Mouse (Mus musculus): ENCODE measurements at regions not wholly inside any gene's neighbourhood (a gene's known extent, or its start where the extent isn't known, plus 50 kb on each side); places are given as distances from the start of the nearest gene placed in this dataset.
A peak's percentile ranks its signal among the peaks of the same experiment; 100 is the strongest.

GRCm38 (mm10) chr1:57470356-57470755 is 63.5 kb upstream of the Tyw5 start:
- Histone ChIP-seq H3K4me1 (ENCODE audit: control insufficient read depth, insufficient read depth, low read length) (no peaks in the 10 kb centered on the region), H3K4me3 (ENCODE audit: low read depth, low read length) (no peak overlapping the region), H3K27me3 (ENCODE audit: control insufficient read depth, insufficient read depth, low read length, poor library complexity, severe bottlenecking) (no peaks in the 10 kb centered on the region), H3K9ac (ENCODE audit: low read depth, poor library complexity, severe bottlenecking) (no peak overlapping the region), H3K9me3 (replicated peaks; ENCODE audit: control insufficient read depth, insufficient read depth, low read length, poor library complexity, severe bottlenecking) (no peaks in the 10 kb centered on the region), H3K27ac (ENCODE audit: insufficient read depth, low read length) (peak overlapping the region; percentile 71; the same call in 1 of the 2 replicates), H3K36me3 (ENCODE audit: control insufficient read depth, insufficient read depth, low read length, poor library complexity, severe bottlenecking) (no peaks in the 10 kb centered on the region)
- TF ChIP-seq CTCF (IDR thresholded peaks at IDR 0.05; ENCODE audit: low read depth, low read length), result no peak
- TF ChIP-seq EP300 (IDR thresholded peaks at IDR 0.05; ENCODE audit: insufficient read depth, low read depth, low read length), result peak; percentile 92
- no peak for TF ChIP-seq POLR2A (IDR thresholded peaks at IDR 0.05; ENCODE audit: insufficient read depth, low read length)

GRCm38 (mm10) chr1:57472235-57472634 is 65.3 kb upstream of the Tyw5 start:
- no peak for TF ChIP-seq POLR2A (IDR thresholded peaks at IDR 0.05; ENCODE audit: insufficient read depth, low read length)
- Histone ChIP-seq H3K27ac (ENCODE audit: insufficient read depth, low read length) (no peak overlapping the region), H3K4me3 (ENCODE audit: low read depth, low read length) (no peak overlapping the region), H3K9ac (ENCODE audit: low read depth, poor library complexity, severe bottlenecking) (no peak overlapping the region), H3K9me3 (replicated peaks; ENCODE audit: control insufficient read depth, insufficient read depth, low read length, poor library complexity, severe bottlenecking) (no peaks in the 10 kb centered on the region), H3K27me3 (ENCODE audit: control insufficient read depth, insufficient read depth, low read length, poor library complexity, severe bottlenecking) (no peaks in the 10 kb centered on the region), H3K36me3 (ENCODE audit: control insufficient read depth, insufficient read depth, low read length, poor library complexity, severe bottlenecking) (no peaks in the 10 kb centered on the region), H3K4me1 (ENCODE audit: control insufficient read depth, insufficient read depth, low read length) (peaks cover 2% of the 10 kb centered on the region)

DNA sequence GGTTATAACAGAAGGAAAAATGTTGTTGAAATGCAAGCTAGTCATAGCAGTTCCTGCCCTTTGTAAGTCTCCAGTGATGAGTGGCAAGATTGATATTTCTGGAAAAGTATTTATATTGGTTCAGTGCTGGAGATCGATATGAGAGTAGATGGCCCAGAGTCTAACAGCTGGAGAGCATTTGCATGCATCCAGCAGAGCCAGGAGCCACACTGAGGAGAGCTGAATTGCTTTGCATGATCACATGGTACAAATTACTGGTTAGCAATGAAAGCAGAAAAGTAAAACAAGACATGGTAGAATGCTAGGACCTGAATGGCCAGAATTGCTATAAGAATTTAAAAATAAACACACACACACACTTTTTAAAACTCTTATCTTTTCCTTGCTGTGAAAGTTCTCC is 70.8 kb upstream of the Tyw5 start:
- Histone ChIP-seq H3K4me3 (ENCODE audit: low read depth, low read length) (no peak overlapping the region), H3K9me3 (replicated peaks; ENCODE audit: control insufficient read depth, insufficient read depth, low read length, poor library complexity, severe bottlenecking) (no peaks in the 10 kb centered on the region), H3K4me1 (ENCODE audit: control insufficient read depth, insufficient read depth, low read length) (peaks cover 2% of the 10 kb centered on the region), H3K27ac (ENCODE audit: insufficient read depth, low read length) (no peak overlapping the region), H3K36me3 (ENCODE audit: control insufficient read depth, insufficient read depth, low read length, poor library complexity, severe bottlenecking) (no peaks in the 10 kb centered on the region), H3K9ac (ENCODE audit: low read depth, poor library complexity, severe bottlenecking) (no peak overlapping the region), H3K27me3 (ENCODE audit: control insufficient read depth, insufficient read depth, low read length, poor library complexity, severe bottlenecking) (no peaks in the 10 kb centered on the region)
- TF ChIP-seq CTCF (IDR thresholded peaks at IDR 0.05; ENCODE audit: low read depth, low read length) (no peak), EP300 (IDR thresholded peaks at IDR 0.05; ENCODE audit: insufficient read depth, low read depth, low read length) (no peak), POLR2A (IDR thresholded peaks at IDR 0.05; ENCODE audit: insufficient read depth, low read length) (no peak)

- Histone ChIP-seq H3K4me3 (ENCODE audit: low read depth, low read length) (no peak overlapping the region), H3K4me1 (ENCODE audit: control insufficient read depth, insufficient read depth, low read length) (peaks cover 2% of the 10 kb centered on the region), H3K9ac (ENCODE audit: low read depth, poor library complexity, severe bottlenecking) (no peak overlapping the region), H3K36me3 (ENCODE audit: control insufficient read depth, insufficient read depth, low read length, poor library complexity, severe bottlenecking) (no peaks in the 10 kb centered on the region), H3K27ac (ENCODE audit: insufficient read depth, low read length) (no peak overlapping the region), H3K9me3 (replicated peaks; ENCODE audit: control insufficient read depth, insufficient read depth, low read length, poor library complexity, severe bottlenecking) (no peaks in the 10 kb centered on the region), H3K27me3 (ENCODE audit: control insufficient read depth, insufficient read depth, low read length, poor library complexity, severe bottlenecking) (no peaks in the 10 kb centered on the region)
- no peak for TF ChIP-seq POLR2A (IDR thresholded peaks at IDR 0.05; ENCODE audit: insufficient read depth, low read length)
- no peak for TF ChIP-seq EP300 (IDR thresholded peaks at IDR 0.05; ENCODE audit: insufficient read depth, low read depth, low read length)
- TF ChIP-seq CTCF (IDR thresholded peaks at IDR 0.05; ENCODE audit: low read depth, low read length), result no peak
Observed at GRCm38 (mm10) chr1:57478151-57478550, 71.2 kb upstream of the Tyw5 start.

- H3K36me3 ChIP-seq (ENCODE audit: control insufficient read depth, insufficient read depth, low read length, poor library complexity, severe bottlenecking), result no peaks in the 10 kb centered on the region
- TF ChIP-seq CTCF (IDR thresholded peaks at IDR 0.05; ENCODE audit: low read depth, low read length) (no peak), EP300 (IDR thresholded peaks at IDR 0.05; ENCODE audit: insufficient read depth, low read depth, low read length) (no peak), POLR2A (IDR thresholded peaks at IDR 0.05; ENCODE audit: insufficient read depth, low read length) (no peak)
- H3K4me1 ChIP-seq (ENCODE audit: control insufficient read depth, insufficient read depth, low read length), result peaks cover 2% of the 10 kb centered on the region
- H3K9me3 ChIP-seq (replicated peaks; ENCODE audit: control insufficient read depth, insufficient read depth, low read length, poor library complexity, severe bottlenecking), result no peaks in the 10 kb centered on the region
- peak overlapping the region; percentile 33; the same call in 1 of the 2 replicates for H3K27ac ChIP-seq (ENCODE audit: insufficient read depth, low read length)
- H3K27me3 ChIP-seq (ENCODE audit: control insufficient read depth, insufficient read depth, low read length, poor library complexity, severe bottlenecking), result no peaks in the 10 kb centered on the region
- H3K9ac ChIP-seq (ENCODE audit: low read depth, poor library complexity, severe bottlenecking), result no peak overlapping the region
- H3K4me3 ChIP-seq (ENCODE audit: low read depth, low read length), result no peak overlapping the region
Observed at GRCm38 (mm10) chr1:57478800-57479199, 71.9 kb upstream of the Tyw5 start.

GRCm38 (mm10) chr1:57479566-57479965 is 72.7 kb upstream of the Tyw5 start:
- Histone ChIP-seq H3K4me3 (ENCODE audit: low read depth, low read length) (no peak overlapping the region), H3K9ac (ENCODE audit: low read depth, poor library complexity, severe bottlenecking) (no peak overlapping the region), H3K4me1 (ENCODE audit: control insufficient read depth, insufficient read depth, low read length) (peaks cover 2% of the 10 kb centered on the region), H3K36me3 (ENCODE audit: control insufficient read depth, insufficient read depth, low read length, poor library complexity, severe bottlenecking) (no peaks in the 10 kb centered on the region), H3K9me3 (replicated peaks; ENCODE audit: control insufficient read depth, insufficient read depth, low read length, poor library complexity, severe bottlenecking) (no peaks in the 10 kb centered on the region), H3K27me3 (ENCODE audit: control insufficient read depth, insufficient read depth, low read length, poor library complexity, severe bottlenecking) (no peaks in the 10 kb centered on the region), H3K27ac (ENCODE audit: insufficient read depth, low read length) (no peak overlapping the region)
- TF ChIP-seq POLR2A (IDR thresholded peaks at IDR 0.05; ENCODE audit: insufficient read depth, low read length) (no peak), EP300 (IDR thresholded peaks at IDR 0.05; ENCODE audit: insufficient read depth, low read depth, low read length) (no peak)
